Mouse (Mus musculus) heart, postnatal 0 days (tissue): ENCODE data around the gene Klhl29.

Experiments
- CTCF ChIP-seq: IDR thresholded peaks from 2 replicates; pipeline ENCODE4 v1.5.1; 2016; ENCODE audit warnings: antibody characterized with exemption, control low read depth, low read depth
- EP300 ChIP-seq: IDR thresholded peaks from 2 replicates; pipeline ENCODE4 v1.6.1; 2016; ENCODE audit warnings: antibody characterized with exemption, low read depth

DNA sequence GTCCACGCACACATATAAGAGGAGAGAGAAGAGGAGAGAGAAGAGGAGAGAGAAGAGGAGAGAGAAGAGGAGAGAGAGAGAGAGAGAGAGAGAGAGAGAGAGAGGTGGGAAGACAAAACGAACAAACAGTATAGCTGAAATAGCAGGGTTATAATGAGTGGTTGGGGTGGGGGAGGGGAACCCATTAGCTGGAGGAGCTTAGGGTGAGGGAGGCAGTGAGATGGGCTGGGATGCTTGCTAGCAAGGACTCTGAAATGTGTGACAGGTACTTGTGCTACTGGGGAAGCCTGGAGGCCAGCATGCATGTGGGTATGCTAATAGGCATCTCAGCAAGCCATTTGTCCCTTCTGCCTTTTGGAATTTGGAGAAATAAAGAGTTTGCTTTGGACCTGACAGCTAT is 122.9 kb downstream of the Klhl29 start:
- TF ChIP-seq CTCF: no peak
- no peak for TF ChIP-seq EP300
